Mouse (Mus musculus) intestine, embryonic 16.5 days (tissue): ENCODE results near the gene Tmem132b. TPM values are rescaled to one million over a fixed set of nuclear protein-coding genes. Genes with fewer than 3 reads are reported as not detected.

Experiments
- ATAC-seq: fragments of 200-750 bp; cut with Nextera tagmentation; 2 replicates; pipeline ENCODE4 v1.8.0; 2017; ENCODE audit warnings: moderate TSS enrichment, moderate library complexity
- H3K27ac ChIP-seq: fragments of 300-500 bp; sonication (generic); 2 replicates; pipeline ENCODE4 v1.5.1; 2014; ENCODE audit warnings: mild to moderate bottlenecking, low read length
- H3K27me3 ChIP-seq: fragments of 300-500 bp; sonication (generic); replicated peaks from 2 replicates; pipeline ENCODE4 v1.6.1; 2014; ENCODE audit warnings: low read length, control low read depth, mixed read lengths; ENCODE audit not compliant: control insufficient read depth, insufficient read depth
- H3K36me3 ChIP-seq: fragments of 300-500 bp; sonication (generic); 2 replicates; pipeline ENCODE4 v1.6.1; 2014; ENCODE audit warnings: low read length, control low read depth; ENCODE audit not compliant: control insufficient read depth, insufficient read depth
- H3K4me1 ChIP-seq: fragments of 300-500 bp; sonication (generic); 2 replicates; pipeline ENCODE4 v1.6.1; 2014; ENCODE audit warnings: low read length, control low read depth, mixed read lengths; ENCODE audit not compliant: control insufficient read depth, insufficient read depth
- H3K4me2 ChIP-seq: fragments of 300-500 bp; sonication (generic); 2 replicates; pipeline ENCODE4 v1.6.1; 2014; ENCODE audit warnings: low read depth, low read length, control low read depth
- H3K4me3 ChIP-seq: fragments of 300-500 bp; sonication (generic); 2 replicates; pipeline ENCODE4 v1.5.1; 2014; ENCODE audit warnings: mild to moderate bottlenecking, low read length
- H3K9ac ChIP-seq: fragments of 300-500 bp; sonication (generic); 2 replicates; pipeline ENCODE4 v1.6.1; 2014; ENCODE audit warnings: low read depth, low read length
- H3K9me3 ChIP-seq: fragments of 300-500 bp; sonication (generic); 2 replicates; pipeline ENCODE4 v1.6.1; 2016; ENCODE audit warnings: low read length, control low read depth; ENCODE audit not compliant: control insufficient read depth
- WGBS: fragments of 180-500 bp; shearing (Covaris S2); extraction: QIAGEN DNeasy Blood & Tissue Kit; methylation state at CpG from one replicate; pipeline ENCODE4 v1.1.7; 2014; 5-methylcytosine and 5-hydroxymethylcytosine counted together
- polyA plus RNA-seq: library from polyadenylated mRNA; unstranded; fragments of >200 nt; fragmentation: Nextera tagmentation; extraction: Ambion mirVana; gene quantifications from 2 replicates; pipeline ENCODE4 v1.2.1, GENCODE M21; 2015

Tmem132b gene
- polyA plus RNA-seq, 1 experiment from 2014 or later = 0.11 TPM

DNA sequence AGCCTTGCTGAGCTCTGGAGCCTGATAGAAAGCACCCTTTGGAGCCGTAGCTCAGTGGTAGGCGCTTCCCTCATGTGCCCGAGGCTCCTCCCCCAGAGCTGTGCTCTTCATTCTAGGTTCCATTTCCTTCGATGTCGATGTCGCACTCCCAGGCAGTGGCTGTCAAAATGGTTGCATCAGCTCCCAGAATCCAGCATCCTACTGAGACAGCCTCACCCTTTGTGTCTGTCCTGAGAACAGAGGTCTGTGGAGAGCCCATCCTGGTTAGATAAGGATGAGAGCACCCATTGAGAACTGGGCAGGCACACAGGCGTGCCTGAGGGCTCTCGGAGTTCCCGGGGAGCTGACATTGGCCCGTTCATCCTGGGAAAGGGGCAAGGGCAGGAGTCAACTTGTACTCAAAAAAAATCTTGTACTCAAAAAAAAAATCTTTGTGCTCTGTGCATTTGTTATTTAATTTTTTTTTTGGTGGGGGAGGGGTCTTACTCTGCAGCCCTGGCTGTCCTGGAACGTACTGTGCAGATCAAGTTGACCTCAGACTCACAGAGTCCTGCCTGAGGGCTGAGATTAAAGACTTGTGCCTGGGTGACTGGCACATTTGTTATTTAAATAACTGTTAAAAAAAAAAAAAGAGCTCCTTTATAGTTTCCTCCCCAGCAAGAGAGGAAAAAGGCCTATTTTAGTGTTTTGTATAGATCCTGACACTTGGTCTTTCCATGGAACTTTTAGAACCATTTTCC, 18.3 kb downstream of the Tmem132b start:
- Histone ChIP-seq H3K36me3 (no peaks in the 10 kb centered on the region), H3K4me1 (no peaks in the 10 kb centered on the region), H3K27ac (no peak overlapping the region), H3K9me3 (0 out of 2 replicates have a peak, but pooled peaks cover 6% of the 10 kb centered on the region), H3K4me2 (no peak overlapping the region), H3K27me3 (peaks cover 5% of the 10 kb centered on the region; the same call in 1 of the 2 replicates), H3K4me3 (no peak overlapping the region), H3K9ac (no peak overlapping the region)
- ATAC-seq = no peak
- 41% methylated on average over 11 of the region's 11 CpGs for WGBS

DNA sequence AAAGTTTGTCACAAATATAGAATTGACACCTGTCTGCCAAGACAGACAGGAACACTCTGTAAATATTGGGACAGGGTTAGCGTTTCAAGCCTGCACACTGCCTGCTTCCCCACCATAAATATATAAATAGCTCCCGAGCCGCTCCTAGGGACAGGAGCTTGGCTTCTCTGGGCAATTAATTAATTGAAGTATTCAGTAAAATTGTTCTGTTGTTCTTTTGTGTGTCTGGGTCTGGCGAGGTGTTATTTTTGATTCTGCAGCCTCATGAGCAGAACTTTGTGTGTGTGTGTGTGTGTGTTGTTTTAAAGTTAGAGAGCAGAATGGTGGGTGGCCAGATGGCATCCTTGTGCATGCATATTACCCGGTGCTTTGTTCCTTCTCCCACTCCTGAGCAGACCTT, 24.2 kb downstream of the Tmem132b start:
- no peaks in the 10 kb centered on the region for H3K36me3 ChIP-seq
- H3K9ac ChIP-seq = no peak overlapping the region
- no peaks in the 10 kb centered on the region for H3K9me3 ChIP-seq
- H3K4me3 ChIP-seq = no peak overlapping the region
- H3K4me1 ChIP-seq = no peaks in the 10 kb centered on the region
- H3K27me3 ChIP-seq = no peaks in the 10 kb centered on the region
- ATAC-seq = no peak
- H3K4me2 ChIP-seq = no peak overlapping the region
- no peak overlapping the region for H3K27ac ChIP-seq
- 55% methylated on average over 5 of the region's 5 CpGs for WGBS

DNA sequence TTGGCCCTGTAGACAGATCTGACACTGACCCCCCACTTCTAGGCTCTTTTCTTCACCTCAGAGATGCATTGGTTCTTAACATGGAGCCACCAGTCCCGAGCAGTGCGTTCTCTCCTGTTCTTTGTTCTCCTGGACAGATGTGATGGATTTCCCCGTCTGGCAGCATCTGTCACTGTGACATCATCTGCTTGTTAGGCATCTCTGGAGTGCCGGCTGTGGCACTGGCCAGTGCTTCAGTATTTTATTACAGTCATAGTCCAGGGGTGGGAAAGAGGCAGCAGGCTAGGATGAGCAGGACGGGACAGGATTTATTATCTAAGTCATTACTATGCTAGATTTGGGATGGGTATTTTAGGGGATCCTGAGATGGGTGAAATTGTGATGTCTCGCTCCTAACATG, 31.9 kb downstream of the Tmem132b start:
- H3K27me3 ChIP-seq = no peaks in the 10 kb centered on the region
- WGBS = 46% methylated on average over 6 of the region's 6 CpGs
- no peaks in the 10 kb centered on the region for H3K4me1 ChIP-seq
- H3K27ac ChIP-seq = no peak overlapping the region
- H3K9me3 ChIP-seq = no peaks in the 10 kb centered on the region
- no peaks in the 10 kb centered on the region for H3K36me3 ChIP-seq
- no peak overlapping the region for H3K4me2 ChIP-seq
- H3K9ac ChIP-seq = no peak overlapping the region
- H3K4me3 ChIP-seq = no peak overlapping the region
- ATAC-seq = no peak

DNA sequence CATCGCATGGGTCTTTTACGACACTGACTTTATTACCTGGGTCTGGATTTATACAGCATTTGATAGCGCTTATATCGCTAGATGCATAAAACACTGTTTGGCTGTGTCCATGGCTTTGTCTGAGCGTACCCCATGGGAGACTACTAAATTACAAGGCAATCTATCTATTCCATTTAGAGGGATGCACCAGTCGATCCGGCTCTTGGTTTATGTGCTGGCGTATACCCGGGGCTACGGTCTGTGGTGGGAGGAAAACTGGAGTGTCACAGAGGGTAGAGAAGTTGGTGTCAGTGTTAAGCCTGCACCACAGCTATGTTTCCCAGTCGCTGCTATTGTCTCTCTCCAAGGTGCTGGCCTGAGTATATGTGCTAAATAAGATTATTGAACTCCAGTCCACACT, 34.2 kb downstream of the Tmem132b start:
- WGBS = 71% methylated on average over 11 of the region's 11 CpGs
- no peak overlapping the region for H3K27ac ChIP-seq
- no peaks in the 10 kb centered on the region for H3K4me1 ChIP-seq
- H3K4me3 ChIP-seq = no peak overlapping the region
- H3K9me3 ChIP-seq = no peaks in the 10 kb centered on the region
- no peak for ATAC-seq
- no peak overlapping the region for H3K9ac ChIP-seq
- H3K27me3 ChIP-seq = no peaks in the 10 kb centered on the region
- no peak overlapping the region for H3K4me2 ChIP-seq
- H3K36me3 ChIP-seq = no peaks in the 10 kb centered on the region

DNA sequence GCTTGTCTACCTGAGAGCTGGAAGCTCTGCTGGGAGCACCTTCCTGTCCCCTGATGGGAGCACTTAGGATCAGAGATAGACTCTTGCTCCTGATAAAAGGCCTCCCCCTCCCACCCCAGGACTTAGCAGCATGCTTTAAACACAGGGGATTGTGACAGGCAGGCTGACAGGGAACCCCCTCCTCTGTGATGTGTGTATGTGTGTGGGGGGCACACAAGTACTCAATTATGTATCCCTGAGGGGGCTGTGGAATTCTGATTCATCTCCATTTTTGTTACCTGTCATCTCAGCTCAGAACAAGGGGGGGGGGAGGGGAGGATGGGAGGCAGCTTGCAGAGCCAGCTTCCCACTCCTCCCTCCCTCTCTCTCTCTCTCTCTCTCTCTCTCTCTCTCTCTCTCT, 36.9 kb downstream of the Tmem132b start:
- H3K27me3 ChIP-seq = no peaks in the 10 kb centered on the region
- no peak overlapping the region for H3K27ac ChIP-seq
- H3K9ac ChIP-seq = no peak overlapping the region
- H3K4me2 ChIP-seq = no peak overlapping the region
- no peaks in the 10 kb centered on the region for H3K36me3 ChIP-seq
- H3K4me1 ChIP-seq = no peaks in the 10 kb centered on the region
- no peaks in the 10 kb centered on the region for H3K9me3 ChIP-seq
- no peak overlapping the region for H3K4me3 ChIP-seq
- ATAC-seq = no peak

DNA sequence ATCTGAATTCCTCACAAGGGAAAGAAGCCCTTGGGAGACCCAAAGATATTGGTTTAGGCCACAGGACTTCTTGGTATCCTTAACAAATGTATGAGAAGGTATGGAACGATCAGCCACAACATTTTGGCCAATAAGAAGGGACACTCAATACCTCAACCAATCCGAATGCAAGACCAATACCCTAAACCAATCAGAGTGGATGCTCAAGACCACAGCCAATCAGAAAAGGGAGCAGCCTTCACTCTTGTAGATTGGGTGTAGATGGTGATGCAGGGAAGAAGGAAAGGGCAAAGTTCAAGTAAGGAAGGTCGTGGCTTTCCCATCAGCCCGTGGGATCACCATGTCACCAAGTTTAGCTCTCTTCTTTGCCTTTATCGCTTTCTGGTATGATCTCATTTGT, 40.4 kb downstream of the Tmem132b start:
- no peak for ATAC-seq
- no peaks in the 10 kb centered on the region for H3K4me1 ChIP-seq
- 86% methylated on average over 5 of the region's 5 CpGs for WGBS
- no peaks in the 10 kb centered on the region for H3K36me3 ChIP-seq
- no peaks in the 10 kb centered on the region for H3K9me3 ChIP-seq
- H3K27me3 ChIP-seq = no peaks in the 10 kb centered on the region
- no peak overlapping the region for H3K4me2 ChIP-seq
- H3K27ac ChIP-seq = no peak overlapping the region
- H3K4me3 ChIP-seq = no peak overlapping the region
- H3K9ac ChIP-seq = no peak overlapping the region

DNA sequence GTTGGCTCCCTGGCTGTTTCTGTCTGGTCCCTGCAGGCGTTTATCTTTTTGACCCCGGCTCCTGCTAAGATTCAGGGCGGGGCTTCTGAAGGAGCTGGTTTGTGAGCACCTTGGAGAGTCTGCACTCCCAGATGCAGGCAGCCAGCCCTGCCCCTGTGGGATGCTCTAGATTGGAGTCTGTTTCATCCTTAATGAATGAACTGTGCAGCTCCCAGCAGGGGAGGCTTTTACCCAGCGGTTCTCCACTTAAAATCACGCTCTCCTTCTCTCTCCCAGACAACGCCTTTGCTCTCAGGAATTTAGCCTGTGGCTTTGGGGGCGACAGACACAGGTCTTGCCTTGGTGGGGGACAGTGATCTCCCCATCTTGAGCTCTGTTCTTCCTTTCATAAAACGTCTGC, 43.3 kb downstream of the Tmem132b start:
- Histone ChIP-seq H3K36me3 (no peaks in the 10 kb centered on the region), H3K27me3 (no peaks in the 10 kb centered on the region), H3K4me1 (no peaks in the 10 kb centered on the region), H3K4me3 (no peak overlapping the region), H3K9me3 (no peaks in the 10 kb centered on the region), H3K4me2 (no peak overlapping the region), H3K27ac (no peak overlapping the region), H3K9ac (no peak overlapping the region)
- WGBS = 14% methylated on average over 8 of the region's 8 CpGs
- ATAC-seq = no peak

DNA sequence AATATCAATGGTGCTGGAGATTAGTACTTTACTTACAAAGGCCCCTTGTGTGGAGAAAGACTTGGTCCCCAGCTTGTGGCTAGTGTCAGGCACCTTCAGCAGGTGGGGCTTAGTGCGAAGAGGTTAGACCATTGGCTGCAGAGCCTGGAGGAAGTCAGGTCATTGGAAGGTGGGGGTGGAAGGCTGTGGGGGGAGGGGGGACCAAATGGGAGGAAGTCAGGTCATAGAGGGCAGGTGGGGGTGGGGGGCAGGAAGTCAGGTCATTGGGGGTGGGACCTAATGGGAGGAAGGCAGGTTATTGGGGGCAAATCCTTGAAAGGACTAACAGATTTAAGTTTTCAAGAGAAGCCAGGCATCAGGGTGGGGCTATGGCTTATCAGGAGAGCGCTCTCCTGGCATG, 44.3 kb downstream of the Tmem132b start:
- no peaks in the 10 kb centered on the region for H3K4me1 ChIP-seq
- ATAC-seq = no peak
- H3K27ac ChIP-seq = no peak overlapping the region
- H3K9ac ChIP-seq = no peak overlapping the region
- H3K27me3 ChIP-seq = no peaks in the 10 kb centered on the region
- no peaks in the 10 kb centered on the region for H3K36me3 ChIP-seq
- no peaks in the 10 kb centered on the region for H3K9me3 ChIP-seq
- H3K4me3 ChIP-seq = no peak overlapping the region
- H3K4me2 ChIP-seq = no peak overlapping the region
- WGBS = 75% methylated on average over 2 of the region's 2 CpGs

DNA sequence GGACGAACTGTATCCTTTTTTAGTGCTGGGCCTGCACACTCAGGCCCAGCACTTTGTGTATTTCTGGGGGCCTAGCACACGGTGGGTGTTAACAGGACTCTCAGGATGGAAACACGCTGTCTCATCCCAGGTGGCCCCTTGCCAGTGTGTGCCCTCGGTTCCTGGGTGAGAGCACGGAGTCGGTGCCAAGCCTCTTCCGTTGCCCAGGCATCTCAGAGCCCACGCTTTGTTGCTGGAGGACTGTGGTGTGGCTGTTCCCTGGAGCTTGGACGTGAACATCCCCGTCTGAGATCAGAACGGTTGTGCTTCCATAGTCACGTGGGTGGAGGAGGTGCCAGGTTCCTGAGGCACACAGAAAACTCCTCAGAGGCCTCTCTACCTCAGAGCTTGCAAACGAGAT, 47.1 kb downstream of the Tmem132b start:
- Histone ChIP-seq H3K27me3 (no peaks in the 10 kb centered on the region), H3K36me3 (no peaks in the 10 kb centered on the region), H3K27ac (no peak overlapping the region), H3K9me3 (no peaks in the 10 kb centered on the region), H3K9ac (no peak overlapping the region), H3K4me1 (no peaks in the 10 kb centered on the region), H3K4me3 (no peak overlapping the region), H3K4me2 (no peak overlapping the region)
- 78% methylated on average over 13 of the region's 13 CpGs for WGBS
- ATAC-seq = no peak

DNA sequence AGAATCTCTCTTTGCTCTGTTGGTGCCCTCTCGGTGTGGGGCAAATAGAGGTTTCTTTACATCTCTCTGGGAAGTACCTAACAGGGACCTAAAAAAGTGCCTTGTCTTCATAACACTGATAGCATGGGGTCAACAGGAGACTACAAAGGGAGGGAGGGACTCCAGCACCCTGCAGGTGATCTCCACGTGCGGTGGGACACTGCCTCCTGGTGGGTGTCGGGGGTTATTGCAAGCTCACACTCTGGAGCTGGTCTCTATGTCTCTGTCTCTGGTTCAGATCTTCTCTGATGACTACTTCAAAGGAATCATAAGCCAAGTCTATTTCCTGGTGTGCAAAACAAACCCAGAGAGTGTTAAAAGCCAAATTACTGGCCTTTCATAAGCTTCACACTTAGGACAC, 47.6 kb downstream of the Tmem132b start:
- Histone ChIP-seq H3K9me3 (no peaks in the 10 kb centered on the region), H3K4me2 (no peak overlapping the region), H3K9ac (no peak overlapping the region), H3K36me3 (no peaks in the 10 kb centered on the region), H3K4me1 (no peaks in the 10 kb centered on the region), H3K4me3 (no peak overlapping the region), H3K27me3 (no peaks in the 10 kb centered on the region), H3K27ac (no peak overlapping the region)
- WGBS = 35% methylated on average over 4 of the region's 4 CpGs
- ATAC-seq = no peak
